Mouse (Mus musculus) spleen, adult 2 months (tissue): ENCODE data around the gene E2f2. TPM values are rescaled to one million over a fixed set of nuclear protein-coding genes. Genes with fewer than 3 reads are reported as not detected.

Source experiments
- DNase-seq, 2 experiments: peaks; one replicate each; pipeline versions ENCODE4 v3.0.0 to v3.0.0-alpha.2; 2012 to 2021; ENCODE audit warnings: low spot score in 2 of 2, low read depth in 1 of 2
- H3K27ac ChIP-seq: fragments of 200-500 bp; 2 replicates; pipeline ENCODE4 v1.5.1; 2012; ENCODE audit warnings: low read length, inconsistent platforms; ENCODE audit not compliant: insufficient read depth
- H3K27me3 ChIP-seq: fragments of 200-500 bp; 2 replicates; pipeline ENCODE4 v1.6.1; 2012; ENCODE audit warnings: mild to moderate bottlenecking, moderate library complexity, low read length, inconsistent platforms; ENCODE audit not compliant: control insufficient read depth, insufficient read depth
- H3K36me3 ChIP-seq: fragments of 200-500 bp; 2 replicates; pipeline ENCODE4 v1.6.1; 2012; ENCODE audit warnings: mild to moderate bottlenecking, low read length, inconsistent platforms; ENCODE audit not compliant: control insufficient read depth, insufficient read depth
- H3K4me1 ChIP-seq: fragments of 200-500 bp; 2 replicates; pipeline ENCODE4 v1.6.1; 2011; ENCODE audit warnings: inconsistent platforms; ENCODE audit not compliant: control insufficient read depth, insufficient read depth, insufficient read length
- H3K4me3 ChIP-seq: fragments of 200-500 bp; 2 replicates; pipeline ENCODE4 v1.5.1; 2011; ENCODE audit warnings: mild to moderate bottlenecking, inconsistent platforms; ENCODE audit not compliant: insufficient read depth, insufficient read length; ENCODE audit errors: extremely low read depth
- CTCF ChIP-seq: fragments of 200-500 bp; IDR thresholded peaks from 2 replicates; pipeline ENCODE4 v1.5.1; 2011; ENCODE audit warnings: mild to moderate bottlenecking, inconsistent platforms; ENCODE audit not compliant: insufficient read depth, insufficient read length, insufficient replicate concordance; ENCODE audit errors: extremely low read depth
- POLR2A ChIP-seq: fragments of 200-500 bp; IDR thresholded peaks from 2 replicates; pipeline ENCODE4 v1.6.1; 2011; ENCODE audit warnings: low read depth, low read length, inconsistent platforms
- WGBS: fragments of 180-500 bp; shearing (Covaris S2); methylation state at CpG from one replicate; pipeline ENCODE4 v1.1.7; 2018; 5-methylcytosine and 5-hydroxymethylcytosine counted together
- polyA plus RNA-seq: library from polyadenylated mRNA; depleted of rRNA; stranded (reverse); fragments of >200 nt; gene quantifications from 2 replicates; pipeline ENCODE4 v1.2.3, GENCODE M21; 2012

Gene E2f2
- polyA plus RNA-seq, 1 experiment: 32.1 TPM

DNA sequence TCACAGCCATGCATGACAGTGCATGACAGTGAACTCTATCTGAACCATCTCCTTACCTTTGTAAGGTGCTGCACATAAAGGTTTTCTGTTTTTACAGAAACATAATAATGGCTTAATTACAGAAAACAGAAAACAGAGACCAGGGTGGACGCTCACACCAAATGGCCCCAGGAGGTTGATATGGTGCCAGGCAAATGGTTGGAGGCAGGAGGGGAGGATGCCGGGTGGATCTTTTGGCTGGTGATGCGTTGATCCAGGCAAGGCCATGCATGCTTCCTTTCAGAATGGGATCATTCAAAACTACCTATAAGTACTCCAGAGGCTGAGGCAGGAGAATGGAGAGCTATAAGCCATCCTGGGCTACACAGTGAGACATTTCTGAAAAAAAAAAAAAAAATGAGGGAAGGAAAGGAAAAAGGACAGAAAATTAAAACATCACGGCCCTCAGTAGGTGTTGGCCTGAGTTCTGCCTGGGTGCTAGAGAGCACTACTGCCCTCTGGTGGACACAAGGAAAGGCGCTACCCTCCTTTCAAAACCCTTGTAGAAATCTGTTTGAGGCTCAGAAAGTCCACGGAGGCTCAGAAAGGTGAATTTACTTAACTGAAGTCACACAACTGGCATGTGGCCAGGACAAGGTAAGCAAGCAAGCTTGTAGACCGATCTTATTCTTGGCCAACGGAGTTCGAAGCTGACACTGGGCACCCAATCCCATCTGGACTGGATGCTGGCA, 27.5 kb downstream of the E2f2 start:
- TF ChIP-seq POLR2A: no peak
- TF ChIP-seq CTCF: peak; percentile 90; the same call in 1 of the 2 replicates
- DNase-seq: peak in 1 of 2 experiments; percentile 33
- no peak overlapping the region for H3K27ac ChIP-seq
- WGBS: 34% methylated on average over 9 of the region's 9 CpGs
- H3K4me3 ChIP-seq: no peak overlapping the region
- H3K4me1 ChIP-seq: no peaks in the 10 kb centered on the region
- no peaks in the 10 kb centered on the region for H3K36me3 ChIP-seq
- no peaks in the 10 kb centered on the region for H3K27me3 ChIP-seq

DNA sequence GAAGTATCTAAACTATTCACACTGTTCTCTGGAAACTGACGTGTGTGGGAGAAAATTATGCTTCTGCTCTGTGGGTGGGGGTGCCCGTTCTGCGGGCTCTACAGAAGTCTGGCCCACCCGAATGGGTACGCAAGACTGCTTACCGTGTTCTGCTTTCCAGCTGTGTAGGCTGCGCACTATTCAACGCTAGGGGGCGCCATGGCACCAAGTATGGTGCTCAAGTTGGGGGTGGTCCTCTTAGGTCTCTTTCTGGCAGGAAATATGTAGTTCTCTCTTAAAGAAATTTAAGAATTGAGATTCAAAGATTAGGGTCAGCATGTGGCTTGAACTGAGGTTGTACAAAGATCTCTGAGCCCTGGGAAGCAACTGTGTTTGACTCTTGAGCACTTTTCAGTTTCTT, 30.3 kb downstream of the E2f2 start:
- Histone ChIP-seq H3K36me3 (no peaks in the 10 kb centered on the region), H3K4me3 (no peak overlapping the region), H3K4me1 (peaks cover 7% of the 10 kb centered on the region; the same call in 1 of the 2 replicates), H3K27me3 (no peaks in the 10 kb centered on the region), H3K27ac (no peak overlapping the region)
- DNase-seq: peak in 1 of 2 experiments; percentile 53
- TF ChIP-seq POLR2A: no peak
- peak; percentile 71; the same call in 1 of the 2 replicates for TF ChIP-seq CTCF
- WGBS: 10% methylated on average over 9 of the region's 9 CpGs

GRCm38 (mm10) chr4:136204775-136205174, 32.6 kb downstream of the E2f2 start:
- no peak for TF ChIP-seq CTCF
- no peak for TF ChIP-seq POLR2A
- Histone ChIP-seq H3K4me1 (peaks cover 7% of the 10 kb centered on the region; the same call in 1 of the 2 replicates), H3K27ac (no peak overlapping the region), H3K4me3 (no peak overlapping the region), H3K27me3 (no peaks in the 10 kb centered on the region), H3K36me3 (no peaks in the 10 kb centered on the region)
- no peak for DNase-seq
- 75% methylated on average over 2 of the region's 2 CpGs for WGBS

GRCm38 (mm10) chr4:136206033-136206893, 34.1 kb downstream of the E2f2 start, which contains the start of gene Asap3:
Asap3 (plus strand) TSS chr4:136206365.
- WGBS: 2% methylated on average over 53 of the region's 54 CpGs
- Histone ChIP-seq H3K27ac (no peak within 1 kb of the TSS), H3K4me3 (peak within 1 kb of the TSS; percentile 57), H3K27me3 (no peaks in the 10 kb centered on the region), H3K4me1 (peaks cover 7% of the 10 kb centered on the region; the same call in 1 of the 2 replicates), H3K36me3 (no peaks in the 10 kb centered on the region)
- TF ChIP-seq CTCF (no peak), POLR2A (no peak)
- DNase-seq: peak; percentile 54 to 91

- 14% methylated on average over 6 of the region's 6 CpGs for WGBS
- H3K27me3 ChIP-seq: no peaks in the 10 kb centered on the region
- H3K27ac ChIP-seq: no peak overlapping the region
- H3K36me3 ChIP-seq: no peaks in the 10 kb centered on the region
- H3K4me1 ChIP-seq: peaks cover 7% of the 10 kb centered on the region; the same call in 1 of the 2 replicates
- TF ChIP-seq POLR2A: no peak
- no peak for TF ChIP-seq CTCF
- DNase-seq: no peak
- H3K4me3 ChIP-seq: peak overlapping the region; percentile 19; the same call in 1 of the 2 replicates
Measured at GRCm38 (mm10) chr4:136206943-136207342, 34.7 kb downstream of the E2f2 start.

DNA sequence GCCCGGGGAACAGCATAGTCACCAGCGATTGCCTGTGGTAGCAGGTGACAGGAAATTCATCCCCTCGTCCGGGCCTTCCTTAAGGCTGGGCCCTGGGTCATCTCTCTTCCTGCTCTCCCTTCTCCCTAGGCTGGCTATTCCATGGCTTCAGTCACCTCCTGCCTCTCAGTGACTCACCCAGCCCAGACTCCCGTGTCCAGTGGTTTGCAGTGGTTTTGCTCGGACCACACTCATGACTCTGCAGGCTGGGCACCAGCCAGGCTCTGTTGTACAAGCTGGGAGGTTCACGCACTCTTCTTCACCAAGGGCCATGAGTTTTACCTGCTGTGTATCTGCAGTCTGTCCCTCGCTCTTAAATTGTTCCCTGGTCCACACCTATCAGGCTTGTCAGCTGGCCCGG, 38.7 kb downstream of the E2f2 start:
- Histone ChIP-seq H3K4me1 (peaks cover 7% of the 10 kb centered on the region; the same call in 1 of the 2 replicates), H3K4me3 (no peak overlapping the region), H3K36me3 (no peaks in the 10 kb centered on the region), H3K27me3 (no peaks in the 10 kb centered on the region), H3K27ac (no peak overlapping the region)
- DNase-seq: no peak
- no peak for TF ChIP-seq CTCF
- no peak for TF ChIP-seq POLR2A
- 85% methylated on average over 9 of the region's 9 CpGs for WGBS
